Mouse (Mus musculus) cerebellum, adult 2 months (tissue): Measurements from ENCODE around the gene Cracr2a.

Experiments used
- CTCF ChIP-seq: fragments of 200-500 bp; IDR thresholded peaks from 2 replicates; pipeline ENCODE4 v1.5.1; 2011; ENCODE audit warnings: low read depth, mild to moderate bottlenecking, control low read depth, low read length, moderate library complexity, borderline replicate concordance; ENCODE audit not compliant: insufficient read depth
- POLR2A ChIP-seq: fragments of 200-500 bp; IDR thresholded peaks from 2 replicates; pipeline ENCODE4 v1.6.1; 2011; ENCODE audit warnings: low read length, control low read depth, borderline replicate concordance; ENCODE audit not compliant: insufficient read depth

GRCm38 (mm10) chr6:127546676-127547075 lies 14.5 kb upstream of the Cracr2a start:
- no peak for TF ChIP-seq POLR2A
- no peak for TF ChIP-seq CTCF
